Mouse (Mus musculus): ENCODE measurements at regions not wholly inside any gene's neighbourhood (a gene's known extent, or its start where the extent isn't known, plus 50 kb on each side); places are given as distances from the start of the nearest gene placed in this dataset.

GRCm38 (mm10) chr5:43422815-43423687 is 92.3 kb upstream of the C1qtnf7 start:
- peak in 1 of 2 experiments; percentile 6 for DNase-seq (ENCODE audit: low read depth in 1 of 2, low spot score in 2 of 2)

- DNase-seq (ENCODE audit: low read depth in 1 of 2, low spot score in 2 of 2) = no peak
Observed at GRCm38 (mm10) chr5:43424551-43425257, 90.6 kb upstream of the C1qtnf7 start.

- DNase-seq (ENCODE audit: low read depth in 1 of 2, low spot score in 2 of 2) = no peak
Observed at GRCm38 (mm10) chr5:43433337-43433736, 82.0 kb upstream of the C1qtnf7 start.

- no peak for DNase-seq (ENCODE audit: low read depth in 1 of 2, low spot score in 2 of 2)
Observed at GRCm38 (mm10) chr5:43439191-43439590, 76.1 kb upstream of the C1qtnf7 start.

GRCm38 (mm10) chr5:43441306-43441705 is 74.0 kb upstream of the C1qtnf7 start:
- no peak for DNase-seq (ENCODE audit: low read depth in 1 of 2, low spot score in 2 of 2)

- no peak for DNase-seq (ENCODE audit: low read depth in 1 of 2, low spot score in 2 of 2)
Observed at GRCm38 (mm10) chr5:43444582-43445214, 70.6 kb upstream of the C1qtnf7 start.

- no peak for DNase-seq (ENCODE audit: low read depth in 1 of 2, low spot score in 2 of 2)
Observed at GRCm38 (mm10) chr5:43445620-43446019, 69.7 kb upstream of the C1qtnf7 start.

- no peak for DNase-seq (ENCODE audit: low read depth in 1 of 2, low spot score in 2 of 2)
Observed at GRCm38 (mm10) chr5:43446295-43446694, 69.0 kb upstream of the C1qtnf7 start.

GRCm38 (mm10) chr5:43456018-43456417 is 59.3 kb upstream of the C1qtnf7 start:
- DNase-seq (ENCODE audit: low read depth in 1 of 2, low spot score in 2 of 2) = no peak

GRCm38 (mm10) chr5:43457725-43458124 is 57.6 kb upstream of the C1qtnf7 start:
- DNase-seq (ENCODE audit: low read depth in 1 of 2, low spot score in 2 of 2) = no peak

GRCm38 (mm10) chr5:43461987-43462715 is 53.2 kb upstream of the C1qtnf7 start:
- DNase-seq (ENCODE audit: low read depth in 1 of 2, low spot score in 2 of 2) = no peak

Data from monocyte, adult 2 months (primary cell).